Mouse (Mus musculus): ENCODE results near the gene Fam199x. TPM values are rescaled to one million over a fixed set of nuclear protein-coding genes. Genes with fewer than 3 reads are reported as not detected.

Fam199x gene
- total RNA-seq (2021), result 1 to 10 TPM; 3.6 to 4.1 TPM
- long read RNA-seq, experiment 1, partial matches to known transcripts, result 0 of 3 reads
- long read RNA-seq, experiment 1, other reads (novel, unspliced or antisense), result 3 of 3 reads
- long read RNA-seq, experiment 2, full-length matches to known transcripts, result 3 of 6 reads
- long read RNA-seq, experiment 2, partial matches to known transcripts, result 0 of 6 reads
- long read RNA-seq, experiment 2, other reads (novel, unspliced or antisense), result 3 of 6 reads

- peak; percentile 53 to 78 for DNase-seq
- intact Hi-C loops (cut with DNase I), result no loop called here
These were observed at the start of gene Fam199x for GRCm38 (mm10) chrX:137049425-137050225. TSS of gene Fam199x (plus strand) at chrX:137049594.

GRCm38 (mm10) chrX:137015099-137015709 is 34.2 kb upstream of the Fam199x start:
- no peak for DNase-seq
- intact Hi-C loops (cut with DNase I), result no loop called here

- DNase-seq, result no peak
- intact Hi-C loops (cut with DNase I), result no loop called here
These were observed 31.7 kb upstream of the Fam199x start for GRCm38 (mm10) chrX:137017668-137018067.

GRCm38 (mm10) chrX:137019310-137019709 is 30.1 kb upstream of the Fam199x start:
- DNase-seq, result peak in 1 of 2 experiments; percentile 22

DNA sequence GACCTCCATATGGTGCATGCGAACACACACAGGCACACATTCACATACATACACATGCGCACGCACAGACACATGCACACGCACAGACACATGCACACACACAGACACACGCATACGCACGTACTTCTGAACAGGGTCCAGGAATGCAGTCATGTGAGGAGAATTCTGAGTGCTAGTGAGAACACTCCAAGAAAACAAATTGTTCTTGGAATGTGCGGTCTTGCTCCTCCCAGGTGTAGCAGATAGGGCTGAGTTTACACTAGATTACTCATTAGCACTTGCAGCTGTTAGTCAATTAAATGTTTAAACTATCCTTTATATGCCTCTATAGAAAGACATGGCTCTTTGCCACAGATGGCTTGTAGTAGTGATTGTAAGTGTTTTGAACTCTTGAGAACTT is 18.5 kb upstream of the Fam199x start:
- intact Hi-C loops (cut with DNase I), result loop anchor here (10.0 kb wide), 1 partner anchor 286 kb away; the partner anchor contains the start of gene Morf4l2
- DNase-seq, result no peak

More at GRCm38 (mm10) chrX:137019310-137019709, 30.1 kb upstream of the Fam199x start:
- intact Hi-C loops (cut with DNase I), result no loop called here

DNA sequence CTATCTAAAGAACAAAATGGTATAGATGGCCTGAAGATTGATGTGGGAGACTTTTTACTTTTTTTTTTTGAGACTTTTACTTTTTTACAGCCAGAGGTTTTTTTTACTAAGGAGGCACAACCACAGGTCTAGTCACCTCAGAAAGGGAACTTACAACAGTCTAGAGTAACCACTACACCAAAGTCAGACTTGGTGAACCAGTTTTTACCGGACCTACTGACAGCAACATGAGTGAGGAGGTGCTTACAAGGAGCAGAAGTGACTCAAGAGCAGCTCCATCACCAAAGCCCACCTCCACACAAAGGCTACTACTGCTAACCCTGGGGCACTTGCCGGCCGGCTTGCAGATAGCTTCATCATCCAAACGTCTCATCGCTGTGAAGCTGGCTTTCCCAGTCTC is 17.7 kb upstream of the Fam199x start:
- no peak for DNase-seq
- intact Hi-C loops (cut with DNase I), result loop anchor here (10.0 kb wide), 1 partner anchor 287 kb away; the partner anchor contains the start of gene Morf4l2

- DNase-seq, result no peak
- intact Hi-C loops (cut with DNase I), result loop anchor here (10.0 kb wide), 1 partner anchor 290 kb away; the partner anchor contains the start of gene Morf4l2
These were observed 15.1 kb upstream of the Fam199x start for GRCm38 (mm10) chrX:137034322-137034721.

DNA sequence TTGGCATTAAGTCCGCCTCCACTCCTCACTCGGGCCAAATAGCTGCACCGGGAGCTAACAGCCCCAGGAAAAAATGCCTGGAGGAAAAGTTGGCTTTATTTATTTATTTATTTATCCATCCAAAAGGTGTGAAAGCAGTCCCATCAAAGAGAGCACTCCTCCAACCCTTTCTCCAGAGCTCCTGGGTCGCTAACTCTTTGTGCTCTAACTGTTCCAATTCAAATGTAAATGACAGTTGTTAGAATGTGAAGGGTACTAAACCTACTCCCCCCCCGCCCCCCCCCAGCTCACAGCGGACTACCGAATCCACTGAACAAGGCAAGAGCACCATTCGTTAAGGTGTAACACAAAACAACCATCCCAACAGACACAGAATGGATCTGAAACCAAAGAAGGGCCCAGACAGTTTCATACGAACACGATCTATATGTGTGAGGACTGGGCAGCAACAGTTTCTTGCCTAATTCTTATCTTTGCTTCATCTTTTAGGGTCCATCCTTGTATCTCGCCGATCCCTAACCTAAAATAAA is 11.9 kb upstream of the Fam199x start:
- intact Hi-C loops (cut with DNase I), result loop anchor here (10.0 kb wide), 1 partner anchor 293 kb away; the partner anchor contains the start of gene Morf4l2
- DNase-seq, result no peak

DNA sequence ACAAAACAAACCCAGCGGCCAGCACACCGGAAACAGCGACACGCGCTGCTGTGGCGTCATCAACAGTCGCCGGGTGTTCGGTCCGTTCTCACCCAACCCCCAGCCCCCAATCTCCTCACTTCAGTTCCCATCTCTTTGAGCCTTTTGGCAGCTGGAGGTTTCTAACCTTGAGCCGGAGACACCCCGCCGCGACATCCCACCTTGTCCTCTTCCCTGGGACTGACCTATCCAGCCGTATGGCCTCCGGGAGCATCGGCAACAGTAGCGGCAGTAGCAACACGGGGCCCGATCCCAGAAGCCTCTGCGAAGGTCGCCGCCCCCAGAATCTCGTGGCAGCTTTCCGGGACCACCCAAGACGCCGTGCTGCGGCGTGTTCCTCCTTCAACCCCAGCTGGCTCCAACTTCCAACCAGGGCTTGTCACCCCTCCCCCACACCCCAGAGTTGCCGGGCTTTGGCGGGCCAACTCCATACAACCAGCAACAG is 11.4 kb upstream of the Fam199x start, which contains the start of gene Slc25a53:
Gene Slc25a53, minus strand, starts transcription at position 303 of the 484 bp plus-strand sequence.
- intact Hi-C loops (cut with DNase I), result loop anchor here (10.0 kb wide), 1 partner anchor 293 kb away; the partner anchor contains the start of gene Morf4l2
- peak; percentile 82 to 84 for DNase-seq

- no peak for DNase-seq
- intact Hi-C loops (cut with DNase I), result loop anchor here (10.0 kb wide), 1 partner anchor 294 kb away; the partner anchor contains the start of gene Morf4l2
These were observed 10.9 kb upstream of the Fam199x start for GRCm38 (mm10) chrX:137038502-137038901.

GRCm38 (mm10) chrX:137049060-137049424 is 352 bp upstream of the Fam199x start:
- intact Hi-C loops (cut with DNase I), result no loop called here
- no peak for DNase-seq

GRCm38 (mm10) chrX:137063202-137063601 is 13.8 kb downstream of the Fam199x start:
- DNase-seq, result no peak
- intact Hi-C loops (cut with DNase I), result no loop called here

DNA sequence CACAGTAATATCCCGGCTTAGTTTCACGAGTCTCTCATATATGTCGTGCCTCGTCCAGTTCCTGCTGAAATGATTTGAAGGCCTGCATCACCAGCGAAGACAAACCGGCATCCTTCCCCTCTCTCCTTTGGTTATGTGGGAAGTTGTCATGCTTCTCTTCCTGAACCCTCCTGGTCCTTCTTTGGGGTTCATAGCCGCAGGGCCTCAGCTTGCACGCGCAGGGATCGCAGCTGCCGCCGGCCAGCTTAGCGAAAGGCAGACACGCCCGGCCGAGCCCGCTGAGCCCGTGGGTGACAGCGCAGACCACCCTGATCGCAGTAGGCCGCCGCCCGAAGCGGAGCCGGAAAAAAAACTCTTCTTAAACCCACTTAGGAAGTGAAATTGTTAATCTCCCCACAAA is 55.1 kb downstream of the Fam199x start:
- intact Hi-C loops (cut with DNase I), result no loop called here
- DNase-seq, result no peak

DNA sequence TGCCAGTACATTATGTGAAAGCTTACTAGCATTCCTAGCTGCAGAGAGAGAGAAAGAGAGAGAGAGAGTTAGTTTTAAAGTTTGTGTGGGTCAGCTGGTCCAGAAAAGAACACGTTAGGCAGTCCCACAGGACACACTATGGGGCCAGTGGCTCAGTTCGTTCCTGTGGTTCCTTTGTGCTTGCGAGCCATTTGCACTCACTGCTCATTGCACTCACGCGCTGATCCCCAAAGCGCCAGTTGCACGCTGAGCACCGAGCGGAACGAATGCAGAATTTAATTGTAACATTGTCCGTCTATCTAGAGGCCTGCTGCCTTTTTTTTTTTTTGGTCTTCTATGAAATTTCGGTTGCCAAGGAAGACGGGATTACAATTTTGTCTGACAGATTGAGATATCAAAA is 57.1 kb downstream of the Fam199x start:
- intact Hi-C loops (cut with DNase I), result no loop called here

DNA sequence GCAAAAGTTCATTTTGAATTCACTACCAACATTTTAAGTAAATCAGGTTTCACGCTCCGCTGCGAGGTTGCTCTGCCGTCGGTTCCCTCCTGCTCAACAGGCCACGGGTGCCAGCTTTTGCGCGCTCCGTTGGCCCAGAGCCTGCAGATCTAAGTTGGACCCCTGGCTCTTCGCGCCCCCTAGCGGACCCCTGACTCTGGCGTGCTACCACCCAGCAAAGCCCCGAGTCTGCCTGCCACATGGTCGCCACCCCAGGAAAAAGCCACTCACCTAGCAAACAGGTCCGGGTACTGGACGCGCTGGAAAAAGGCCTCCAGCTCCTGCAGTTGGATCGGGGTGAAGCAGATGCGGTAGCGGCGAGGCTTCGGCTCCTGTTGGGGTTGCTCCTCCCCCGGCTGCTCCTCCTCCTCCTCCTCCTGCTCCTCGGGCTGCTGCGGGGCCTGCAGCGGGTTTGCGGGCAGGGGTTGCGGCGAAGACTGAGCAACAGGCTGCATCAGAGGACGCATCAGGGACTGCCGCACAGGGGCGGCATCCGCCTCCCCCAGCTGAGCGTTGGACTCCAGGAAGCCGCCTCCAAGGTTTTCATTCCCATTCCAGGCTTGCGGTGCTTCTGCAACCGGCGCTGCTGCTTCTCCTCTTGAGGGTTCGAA is 68.8 kb downstream of the Fam199x start:
- intact Hi-C loops (cut with DNase I), result no loop called here
- DNase-seq, result no peak

More for the DNA sequence above, 57.1 kb downstream of the Fam199x start:
- no peak for DNase-seq

- no peak for DNase-seq
- intact Hi-C loops (cut with DNase I), result no loop called here
These were observed 70.5 kb downstream of the Fam199x start for GRCm38 (mm10) chrX:137119675-137120423.

DNA sequence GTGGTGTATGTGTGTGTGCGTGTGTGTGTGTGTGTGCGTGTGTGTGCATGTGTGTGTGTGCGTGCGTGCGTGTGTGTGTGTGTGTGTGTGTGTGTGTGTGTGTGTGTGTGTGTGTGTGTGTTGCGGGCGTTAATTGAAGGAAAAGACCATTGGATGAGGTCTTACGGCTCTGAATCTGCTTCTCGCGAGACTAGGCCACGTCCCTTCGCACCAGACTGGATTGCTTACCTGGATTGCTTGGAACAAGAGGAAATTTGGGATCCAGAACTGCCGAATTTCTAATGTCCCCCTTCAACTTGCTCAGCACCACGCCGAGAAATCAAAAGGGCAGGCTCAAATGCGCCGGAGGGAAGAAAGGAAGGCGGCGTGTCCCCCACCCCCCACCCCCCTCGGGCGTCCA is 72.3 kb downstream of the Fam199x start, which contains the start of gene Esx1:
Gene Esx1, minus strand, starts transcription at position 366 of the 400 bp plus-strand sequence.
- intact Hi-C loops (cut with DNase I), result no loop called here
- no peak for DNase-seq

DNA sequence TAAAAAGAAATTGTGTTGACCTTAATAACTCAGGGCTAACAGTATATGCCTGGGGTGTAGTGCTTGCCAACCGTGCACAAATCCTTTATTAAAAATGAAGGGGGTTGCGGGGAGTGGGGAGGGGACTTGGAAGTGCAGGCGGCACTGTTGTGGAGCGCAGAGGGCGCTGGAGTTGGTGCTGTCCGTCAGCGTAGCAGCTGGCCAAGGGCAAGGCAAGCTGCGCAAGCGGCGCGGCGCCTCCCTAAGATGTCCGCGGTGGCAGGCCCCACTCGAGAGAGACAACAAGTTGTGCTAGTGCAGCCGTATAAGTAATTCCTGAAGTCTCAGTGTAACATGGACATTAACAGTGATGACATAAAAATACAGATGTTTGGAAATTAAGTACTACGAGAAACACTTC is 78.1 kb downstream of the Fam199x start:
- intact Hi-C loops (cut with DNase I), result no loop called here
- DNase-seq, result no peak
